Mouse (Mus musculus) C2C12 (cell line): ENCODE results near the gene Plcb2. TPM values are rescaled to one million over a fixed set of nuclear protein-coding genes. Genes with fewer than 3 reads are reported as not detected.

Experiments used
- H3K27me3 ChIP-seq: one replicate; pipeline ENCODE4 v1.6.1; 2011; ENCODE audit not compliant: control insufficient read depth, insufficient read depth, insufficient read length
- H3K36me3 ChIP-seq: one replicate; pipeline ENCODE4 v1.6.1; 2011; ENCODE audit not compliant: control insufficient read depth, insufficient read depth
- H3K4me3 ChIP-seq: one replicate; pipeline ENCODE4 v1.5.1; 2011; ENCODE audit warnings: mild to moderate bottlenecking, control low read depth; ENCODE audit not compliant: poor library complexity, insufficient read depth, severe bottlenecking
- H3K79me2 ChIP-seq: one replicate; pipeline ENCODE4 v1.6.1; 2011; ENCODE audit not compliant: control insufficient read depth, insufficient read depth
- H3K79me3 ChIP-seq: one replicate; pipeline ENCODE4 v1.6.1; 2011; ENCODE audit warnings: low read depth, control low read depth
- H3ac ChIP-seq: one replicate; pipeline ENCODE3; 2011; ENCODE audit warnings: low read depth; ENCODE audit not compliant: control insufficient read depth, insufficient read length
- CEBPB ChIP-seq: IDR thresholded peaks from one replicate; pipeline ENCODE4 v1.6.1; 2011; ENCODE audit warnings: low read depth, mild to moderate bottlenecking, control low read depth, moderate library complexity
- CTCF ChIP-seq: IDR thresholded peaks from one replicate; pipeline ENCODE4 v1.5.1; 2011; ENCODE audit not compliant: control insufficient read depth, insufficient read depth, insufficient read length
- FOSL1 ChIP-seq: IDR thresholded peaks from one replicate; pipeline ENCODE4 v1.8.0; 2011; ENCODE audit warnings: mild to moderate bottlenecking, low read length; ENCODE audit not compliant: poor library complexity, insufficient read depth, severe bottlenecking
- MAX ChIP-seq: IDR thresholded peaks from one replicate; pipeline ENCODE4 v1.6.1; 2011; ENCODE audit warnings: mild to moderate bottlenecking, control low read depth
- MYOD1 ChIP-seq: IDR thresholded peaks from one replicate; pipeline ENCODE4 v1.6.1; 2011; ENCODE audit warnings: low read depth; ENCODE audit not compliant: control insufficient read depth, insufficient read length
- MYOG ChIP-seq: IDR thresholded peaks from one replicate; pipeline ENCODE4 v1.6.1; 2011; ENCODE audit not compliant: control insufficient read depth, insufficient read length; ENCODE audit errors: extremely low read depth
- USF1 ChIP-seq: IDR thresholded peaks from one replicate; pipeline ENCODE4 v1.6.1; 2011; ENCODE audit warnings: low read depth, mild to moderate bottlenecking, control low read depth, moderate library complexity
- polyA plus RNA-seq: library from polyadenylated mRNA; unstranded; fragments of >200 nt; fragmentation: generic; extraction: Trizol; gene quantifications from one replicate; pipeline ENCODE4 v1.2.1, GENCODE M21; 2012; ENCODE audit warnings: missing spikeins

The Plcb2 gene
- polyA plus RNA-seq, 1 experiment: not detected

DNA sequence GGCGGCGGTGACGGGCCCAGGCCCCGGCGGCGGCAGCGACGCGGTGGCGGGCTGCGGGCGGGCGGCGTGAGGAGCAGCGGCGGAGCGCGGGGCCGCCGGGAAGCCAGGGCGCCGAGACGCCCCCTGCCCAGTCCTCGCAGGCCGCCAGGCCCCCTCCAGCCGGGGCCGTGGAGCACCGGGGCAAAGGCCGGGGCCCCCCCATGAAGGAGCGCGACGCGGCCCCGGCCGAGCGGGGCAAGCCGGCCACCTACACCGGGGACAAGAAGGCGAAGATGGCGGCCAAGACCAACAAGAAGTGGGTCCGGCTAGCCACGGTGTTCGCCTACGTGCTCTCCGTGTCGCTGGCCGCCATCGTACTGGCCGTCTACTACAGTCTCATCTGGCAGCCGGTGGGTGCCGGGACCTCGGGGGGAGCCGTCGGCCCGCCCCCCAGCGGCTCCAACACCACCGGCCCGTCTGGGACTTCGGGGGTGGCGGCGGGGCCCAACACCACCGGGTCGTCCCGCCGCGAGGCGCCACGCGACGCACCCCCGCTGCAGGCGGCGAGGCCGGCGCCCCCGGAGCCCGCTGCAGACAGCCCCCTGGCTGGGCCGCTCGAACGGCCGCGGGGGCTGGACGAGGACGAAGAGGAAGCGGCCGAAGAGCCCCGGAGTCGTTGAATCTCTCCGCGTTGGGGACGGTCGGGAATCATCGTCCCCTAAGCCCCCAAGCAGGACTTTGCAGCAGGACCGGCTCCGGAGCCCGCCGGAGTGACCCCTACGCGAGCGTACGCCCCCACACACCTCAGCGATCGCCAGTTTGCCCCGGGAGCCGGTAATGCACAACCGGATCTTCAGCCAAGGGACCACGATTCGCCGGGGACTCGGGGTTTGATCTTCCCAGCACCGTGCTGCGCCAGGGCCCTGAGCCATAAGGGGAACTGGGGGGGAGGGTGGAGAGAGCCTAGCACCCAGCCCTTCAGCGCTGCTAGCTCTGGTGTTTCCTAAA is 18.0 kb upstream of the Plcb2 start:
- Histone ChIP-seq H3K4me3 (peak overlapping the region; percentile 71), H3K79me3 (peaks cover 4% of the 10 kb centered on the region), H3K79me2 (peaks cover 24% of the 10 kb centered on the region), H3ac (peak overlapping the region; percentile 95), H3K36me3 (peaks cover 11% of the 10 kb centered on the region), H3K27me3 (no peaks in the 10 kb centered on the region)
- no peak for TF ChIP-seq MYOD1
- TF ChIP-seq MYOG: no peak
- no peak for TF ChIP-seq USF1
- TF ChIP-seq MAX: no peak
- no peak for TF ChIP-seq FOSL1
- no peak for TF ChIP-seq CTCF
- no peak for TF ChIP-seq CEBPB

- peak within 1 kb of the TSS; percentile 71 for H3K4me3 ChIP-seq
- peaks cover 11% of the 10 kb centered on the region for H3K36me3 ChIP-seq
- peaks cover 24% of the 10 kb centered on the region for H3K79me2 ChIP-seq
- peaks cover 4% of the 10 kb centered on the region for H3K79me3 ChIP-seq
- peak within 1 kb of the TSS; percentile 95 for H3ac ChIP-seq
- TF ChIP-seq MAX (peak; percentile 57), MYOD1 (no peak), CTCF (no peak), MYOG (no peak), USF1 (no peak), CEBPB (no peak), FOSL1 (no peak)
- H3K27me3 ChIP-seq: no peaks in the 10 kb centered on the region
These were observed 17.1 kb upstream of the Plcb2 start, which contains the start of gene Inafm2 for GRCm38 (mm10) chr2:118745232-118745884. Gene Inafm2 (plus strand): TSS chr2:118745758.

GRCm38 (mm10) chr2:118744621-118745020 is 16.4 kb upstream of the Plcb2 start:
- H3K4me3 ChIP-seq: no peak overlapping the region
- peaks cover 11% of the 10 kb centered on the region for H3K36me3 ChIP-seq
- no peak for TF ChIP-seq USF1
- no peak for TF ChIP-seq CTCF
- TF ChIP-seq FOSL1: no peak
- no peak for TF ChIP-seq CEBPB
- TF ChIP-seq MAX: no peak
- no peak for TF ChIP-seq MYOG
- TF ChIP-seq MYOD1: no peak
- no peaks in the 10 kb centered on the region for H3K27me3 ChIP-seq
- peaks cover 24% of the 10 kb centered on the region for H3K79me2 ChIP-seq
- no peak overlapping the region for H3ac ChIP-seq
- peaks cover 4% of the 10 kb centered on the region for H3K79me3 ChIP-seq

DNA sequence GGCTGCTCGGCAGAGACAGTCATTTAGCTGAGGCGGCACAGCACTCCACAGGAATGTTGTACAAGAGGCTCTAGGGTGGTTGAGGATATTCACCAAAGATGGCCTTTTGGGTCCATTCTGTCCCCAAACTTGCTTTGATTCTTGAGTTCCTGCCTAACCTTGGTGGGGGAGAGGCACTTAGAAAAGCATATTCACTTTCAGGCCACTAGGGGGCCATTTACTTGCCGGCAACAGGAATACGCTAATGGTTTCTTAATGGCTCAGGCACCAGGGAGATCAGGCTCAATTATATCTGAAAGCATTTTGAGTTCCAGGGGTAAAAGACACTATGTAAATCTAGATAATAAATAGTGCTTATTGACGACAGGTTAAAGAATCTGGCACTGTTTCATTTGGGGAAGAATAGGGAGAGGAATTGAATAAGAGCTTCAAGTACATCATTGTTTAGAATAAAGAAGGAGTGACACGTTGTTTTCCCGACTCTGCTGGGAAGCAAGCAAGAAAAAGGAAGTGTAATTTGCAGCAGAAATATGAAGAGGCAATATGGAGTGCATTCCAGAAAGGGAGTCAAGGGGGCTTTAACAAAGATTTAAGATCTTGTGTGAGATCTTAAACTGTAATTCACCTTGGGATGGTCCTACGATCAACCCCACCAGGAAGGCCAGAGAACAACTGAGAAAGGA is 15.2 kb upstream of the Plcb2 start:
- Histone ChIP-seq H3K27me3 (no peaks in the 10 kb centered on the region), H3K79me2 (peaks cover 24% of the 10 kb centered on the region)
- TF ChIP-seq MAX (no peak), USF1 (no peak), CEBPB (no peak), MYOD1 (no peak), CTCF (peak; percentile 13)

GRCm38 (mm10) chr2:118741183-118741582 is 12.9 kb upstream of the Plcb2 start:
- Histone ChIP-seq H3K27me3 (no peaks in the 10 kb centered on the region), H3K79me2 (peaks cover 4% of the 10 kb centered on the region), H3K79me3 (peaks cover 1% of the 10 kb centered on the region), H3ac (no peak overlapping the region), H3K4me3 (no peak overlapping the region), H3K36me3 (no peaks in the 10 kb centered on the region)
- TF ChIP-seq CTCF (no peak), USF1 (no peak), FOSL1 (no peak), MYOD1 (no peak), MAX (no peak), MYOG (no peak), CEBPB (no peak)

More for the DNA sequence above, 15.2 kb upstream of the Plcb2 start:
- H3K79me3 ChIP-seq: peaks cover 4% of the 10 kb centered on the region
- no peak overlapping the region for H3K4me3 ChIP-seq
- H3K36me3 ChIP-seq: peaks cover 5% of the 10 kb centered on the region
- no peak overlapping the region for H3ac ChIP-seq
